In genomic region chr9:99158203-99158632, GRCm38 (mm10) we compare ENCODE assay signal across 18 mouse cellular contexts. TPM values are rescaled to one million over a fixed set of nuclear protein-coding genes. Genes with fewer than 3 reads are reported as not detected.
DNase-seq lines count a peak whose midpoint lies in the region; ATAC-seq lines count a peak whose summit lies in the region.
"Had no signal": no experiment of that assay in that cellular context is flagged by ENCODE, and none has a peak within 500 bp of the region (broad histone marks: within the 10 kb centered on the region; RNA-seq: fewer than 3 reads in every experiment).

No protein-coding gene starts in this region.

- no peaks in the 10 kb centered on the region for H3K36me3 ChIP-seq in heart, embryonic 13.5 days
- H3K36me3 ChIP-seq in heart, embryonic 10.5 days, result no peaks in the 10 kb centered on the region
- H3K36me3 ChIP-seq in liver, embryonic 13.5 days, result no peaks in the 10 kb centered on the region
- H3K36me3 ChIP-seq in stomach, embryonic 15.5 days, result no peaks in the 10 kb centered on the region
- no peaks in the 10 kb centered on the region for H3K36me3 ChIP-seq in forebrain, embryonic 10.5 days (replicated peaks)
- H3K36me3 ChIP-seq: lung, embryonic 15.5 days; midbrain, embryonic 15.5 days had no signal

- no peaks in the 10 kb centered on the region for H3K9me3 ChIP-seq in heart, embryonic 13.5 days
- H3K9me3 ChIP-seq in heart, embryonic 10.5 days, result no peaks in the 10 kb centered on the region
- no peaks in the 10 kb centered on the region for H3K9me3 ChIP-seq in liver, embryonic 13.5 days (replicated peaks)
- no peaks in the 10 kb centered on the region for H3K9me3 ChIP-seq in stomach, embryonic 15.5 days
- no peaks in the 10 kb centered on the region for H3K9me3 ChIP-seq in forebrain, embryonic 10.5 days
- H3K9me3 ChIP-seq: lung, embryonic 15.5 days; midbrain, embryonic 15.5 days had no signal

- WGBS in heart, embryonic 13.5 days, result 22% methylated on average over 7 of the region's 7 CpGs
- 26% methylated on average over 7 of the region's 7 CpGs for WGBS in heart, embryonic 10.5 days
- 29% methylated on average over 7 of the region's 7 CpGs for WGBS in liver, embryonic 13.5 days (ENCODE audit: insufficient replicate concordance)
- 62% methylated on average over 7 of the region's 7 CpGs for WGBS in stomach, embryonic 15.5 days
- 86% methylated on average over 7 of the region's 7 CpGs for WGBS in forebrain, embryonic 10.5 days

- H3K9ac ChIP-seq in heart, embryonic 13.5 days, result no peak overlapping the region
- no peak overlapping the region for H3K9ac ChIP-seq in liver, embryonic 13.5 days
- no peak overlapping the region for H3K9ac ChIP-seq in stomach, embryonic 15.5 days
- H3K9ac ChIP-seq: lung, embryonic 15.5 days; midbrain, embryonic 15.5 days had no signal

- no peak overlapping the region for H3K4me3 ChIP-seq in heart, embryonic 13.5 days
- H3K4me3 ChIP-seq in heart, embryonic 10.5 days, result no peak overlapping the region
- H3K4me3 ChIP-seq in liver, embryonic 13.5 days (replicated peaks), result no peak overlapping the region
- H3K4me3 ChIP-seq in stomach, embryonic 15.5 days (replicated peaks), result no peak overlapping the region
- H3K4me3 ChIP-seq in forebrain, embryonic 10.5 days, result no peak overlapping the region
- H3K4me3 ChIP-seq: lung, embryonic 15.5 days; midbrain, embryonic 15.5 days had no signal

- H3K27ac ChIP-seq in heart, embryonic 13.5 days (replicated peaks), result no peak overlapping the region
- no peak overlapping the region for H3K27ac ChIP-seq in heart, embryonic 10.5 days
- no peak overlapping the region; the same call in 1 of the 2 replicates for H3K27ac ChIP-seq in liver, embryonic 13.5 days
- no peak overlapping the region for H3K27ac ChIP-seq in stomach, embryonic 15.5 days
- no peak overlapping the region for H3K27ac ChIP-seq in forebrain, embryonic 10.5 days
- H3K27ac ChIP-seq: hindbrain, postnatal 0 days; lung, embryonic 15.5 days; midbrain, embryonic 15.5 days had no signal

- H3K4me2 ChIP-seq in heart, embryonic 13.5 days, result peak overlapping the region; percentile 45
- peak overlapping the region; percentile 4; the same call in 1 of the 2 replicates for H3K4me2 ChIP-seq in liver, embryonic 13.5 days
- no peak overlapping the region for H3K4me2 ChIP-seq in stomach, embryonic 15.5 days
- H3K4me2 ChIP-seq: lung, embryonic 15.5 days; midbrain, embryonic 15.5 days had no signal

- no peak for DNase-seq in heart, embryonic 10.5 days (ENCODE audit: low spot score)
- DNase-seq in liver, embryonic 13.5 days, result no peak
- no peak for DNase-seq in liver
- DNase-seq in forebrain, embryonic 10.5 days (ENCODE audit: extremely low spot score, low spot score), result no peak
- DNase-seq in neural tube, embryonic 10.5 days (ENCODE audit: extremely low spot score, low spot score), result no peak
- DNase-seq: cerebellum, adult 11 months; kidney, postnatal 10 days; layer of hippocampus, postnatal 36 days; left cerebral cortex, postnatal 4 days; right cerebral cortex, postnatal 4 days; thymus, postnatal 25 days had no signal

- H3K4me1 ChIP-seq in heart, embryonic 13.5 days, result peaks cover 14% of the 10 kb centered on the region
- H3K4me1 ChIP-seq in heart, embryonic 10.5 days, result peaks cover 7% of the 10 kb centered on the region
- peaks cover 54% of the 10 kb centered on the region for H3K4me1 ChIP-seq in liver, embryonic 13.5 days (replicated peaks)
- H3K4me1 ChIP-seq in stomach, embryonic 15.5 days, result no peaks in the 10 kb centered on the region
- peaks cover 10% of the 10 kb centered on the region for H3K4me1 ChIP-seq in forebrain, embryonic 10.5 days
- H3K4me1 ChIP-seq: lung, embryonic 15.5 days; midbrain, embryonic 15.5 days had no signal

- peaks cover 23% of the 10 kb centered on the region for H3K27me3 ChIP-seq in heart, embryonic 13.5 days (replicated peaks)
- H3K27me3 ChIP-seq in heart, embryonic 10.5 days (ENCODE audit: insufficient read depth, poor library complexity, severe bottlenecking), result peaks cover 4% of the 10 kb centered on the region; the same call in 1 of the 2 replicates
- H3K27me3 ChIP-seq in liver, embryonic 13.5 days, result no peaks in the 10 kb centered on the region
- no peaks in the 10 kb centered on the region for H3K27me3 ChIP-seq in stomach, embryonic 15.5 days (replicated peaks)
- H3K27me3 ChIP-seq in forebrain, embryonic 10.5 days (ENCODE audit: poor library complexity, severe bottlenecking), result no peaks in the 10 kb centered on the region
- H3K27me3 ChIP-seq: lung, embryonic 15.5 days; midbrain, embryonic 15.5 days had no signal

- ATAC-seq in heart, embryonic 13.5 days (ENCODE audit: extremely low read depth, insufficient number of reproducible peaks, low FRiP score, low TSS enrichment), result no peak
- ATAC-seq in liver, embryonic 13.5 days (ENCODE audit: low read depth), result no peak
- peak; percentile 52 for ATAC-seq in common myeloid progenitor, adult 5-6 weeks (replicated peaks; ENCODE audit: low read depth, poor library complexity, severe bottlenecking)
- ATAC-seq in stomach, embryonic 15.5 days (ENCODE audit: insufficient read depth, low FRiP score, low read depth), result 0 out of 2 replicates have a peak, but pooled peaks have one; percentile 25
- ATAC-seq: forebrain, embryonic 14.5 days; hindbrain, postnatal 0 days; midbrain, embryonic 15.5 days had no signal

RNA-seq across cellular contexts. Expression of gene Pik3cb, which starts 17.8 kb away (rescaled TPM):
- polyA plus RNA-seq in heart, embryonic 13.5 days (2015; fragmentation: Nextera tagmentation; extraction: Ambion mirVana), result 1.3 and 1.8 TPM in 2 replicates
- polyA plus RNA-seq in heart, embryonic 10.5 days (2016; fragmentation: Nextera tagmentation; extraction: Ambion mirVana), result 2.0 and 2.4 TPM in 2 replicates
- polyA plus RNA-seq in liver, embryonic 13.5 days (2015; fragmentation: Nextera tagmentation; extraction: Ambion mirVana), result 2.5 and 2.6 TPM in 2 replicates
- total RNA-seq in common myeloid progenitor, adult 5-6 weeks (2017), result 4.5 and 5.8 TPM in 2 replicates
- polyA plus RNA-seq in stomach, embryonic 15.5 days (2015; fragmentation: Nextera tagmentation; extraction: Ambion mirVana), result 1.3 TPM in 2 replicates
- polyA plus RNA-seq in forebrain, embryonic 10.5 days (2016; fragmentation: Nextera tagmentation; extraction: Ambion mirVana), result 1.9 and 2.2 TPM in 2 replicates

Comparison
In these comparisons a context has a peak if more than half of its experiments do, and no peak if none do; other contexts are left out.
1. ATAC-seq: peak in common myeloid progenitor, adult 5-6 weeks (single experiment) and stomach, embryonic 15.5 days (single experiment); none in heart, embryonic 13.5 days (single experiment) and liver, embryonic 13.5 days (single experiment).